Mouse (Mus musculus) forebrain, postnatal 0 days (tissue): Measurements from ENCODE around the gene Tnr. TPM values are rescaled to one million over a fixed set of nuclear protein-coding genes. Genes with fewer than 3 reads are reported as not detected.
A peak's percentile ranks its signal among the peaks of the same experiment; 100 is the strongest.

Experiments used
- ATAC-seq: fragments of 200-750 bp; cut with Nextera tagmentation; 2 replicates; pipeline ENCODE4 v1.8.0; 2017; ENCODE audit warnings: mild to moderate bottlenecking, moderate library complexity
- DNase-seq: peaks from one replicate; pipeline ENCODE4 v3.0.0-alpha.2; 2015
- H3K27ac ChIP-seq: fragments of 300-500 bp; sonication (generic); 2 replicates; pipeline ENCODE4 v1.5.1; 2014; ENCODE audit warnings: low read depth, mild to moderate bottlenecking, antibody characterized with exemption, low read length, moderate library complexity, mixed read lengths
- H3K27me3 ChIP-seq: fragments of 300-500 bp; sonication (generic); 2 replicates; pipeline ENCODE4 v1.6.1; 2014; ENCODE audit warnings: mild to moderate bottlenecking, low read length, mixed read lengths; ENCODE audit not compliant: insufficient read depth
- H3K36me3 ChIP-seq: fragments of 300-500 bp; sonication (generic); 2 replicates; pipeline ENCODE4 v1.6.1; 2014; ENCODE audit warnings: mild to moderate bottlenecking, moderate library complexity; ENCODE audit not compliant: insufficient read depth
- H3K4me1 ChIP-seq: fragments of 300-500 bp; sonication (generic); 2 replicates; pipeline ENCODE4 v1.6.1; 2014; ENCODE audit warnings: antibody characterized with exemption; ENCODE audit not compliant: insufficient read depth
- H3K4me2 ChIP-seq: fragments of 300-500 bp; sonication (generic); 2 replicates; pipeline ENCODE4 v1.6.1; 2014; ENCODE audit warnings: low read depth, mild to moderate bottlenecking, moderate library complexity
- H3K4me3 ChIP-seq: fragments of 300-500 bp; sonication (generic); 2 replicates; pipeline ENCODE4 v1.5.1; 2014; ENCODE audit warnings: low read depth, low read length, mixed read lengths
- H3K9ac ChIP-seq: fragments of 300-500 bp; sonication (generic); 2 replicates; pipeline ENCODE4 v1.6.1; 2014; ENCODE audit warnings: mild to moderate bottlenecking
- H3K9me3 ChIP-seq: fragments of 300-500 bp; sonication (generic); 2 replicates; pipeline ENCODE4 v1.6.1; 2016; ENCODE audit warnings: low read length
- CTCF ChIP-seq: sonication (generic); IDR thresholded peaks from 2 replicates; pipeline ENCODE4 v1.5.1; 2016; ENCODE audit warnings: antibody characterized with exemption, control low read depth, low read depth
- WGBS: fragments of 180-500 bp; shearing (Covaris S2); extraction: QIAGEN DNeasy Blood & Tissue Kit; methylation state at CpG from one replicate; pipeline ENCODE4 v1.1.7; 2014; 5-methylcytosine and 5-hydroxymethylcytosine counted together
- polyA plus RNA-seq: library from polyadenylated mRNA; unstranded; fragments of >200 nt; fragmentation: Nextera tagmentation; extraction: Ambion mirVana; gene quantifications from 2 replicates; pipeline ENCODE4 v1.2.1, GENCODE M21; 2015
- total RNA-seq: library from RNA; depleted of rRNA; stranded (reverse); fragments of >200 nt; gene quantifications from 2 replicates; pipeline ENCODE4 v1.2.3, GENCODE M21; 2014

Tnr gene
- total and polyA plus RNA-seq, 2 experiments from 2014 or later = 4.1 to 45.7 TPM

- Histone ChIP-seq H3K27ac (no peak overlapping the region), H3K9ac (no peak overlapping the region), H3K4me1 (peaks cover 18% of the 10 kb centered on the region), H3K4me2 (no peak overlapping the region), H3K9me3 (no peaks in the 10 kb centered on the region), H3K4me3 (no peak overlapping the region), H3K27me3 (no peaks in the 10 kb centered on the region), H3K36me3 (no peaks in the 10 kb centered on the region)
- DNase-seq = no peak
- no peak for ATAC-seq
- TF ChIP-seq CTCF = peak; percentile 29
- WGBS = 80% methylated on average over 6 of the region's 6 CpGs
Observed at GRCm38 (mm10) chr1:159566046-159566445, 42.5 kb downstream of the Tnr start.

DNA sequence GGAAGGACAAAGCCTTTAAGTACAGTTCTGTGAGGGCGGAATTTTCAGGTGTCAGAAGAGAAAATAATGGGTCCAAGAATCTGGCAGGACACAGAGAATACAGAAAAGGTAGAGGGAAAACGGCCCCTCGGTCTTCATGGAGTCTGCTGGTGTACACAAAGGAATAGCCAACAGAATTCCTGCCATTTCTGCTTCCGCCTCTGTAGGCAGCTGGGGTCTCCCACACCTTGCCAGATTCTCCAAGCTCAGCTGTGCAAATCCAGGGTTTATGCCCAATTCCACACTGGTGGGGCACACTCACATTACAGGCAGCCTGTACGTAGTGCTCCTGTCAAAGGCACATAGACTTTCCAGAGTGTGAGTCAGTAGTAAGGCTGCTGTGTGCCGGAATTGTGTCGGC, 43.6 kb downstream of the Tnr start:
- H3K27me3 ChIP-seq = no peaks in the 10 kb centered on the region
- H3K36me3 ChIP-seq = no peaks in the 10 kb centered on the region
- peaks cover 18% of the 10 kb centered on the region for H3K4me1 ChIP-seq
- H3K4me2 ChIP-seq = no peak overlapping the region
- DNase-seq = no peak
- WGBS = 82% methylated on average over 7 of the region's 7 CpGs
- H3K9ac ChIP-seq = no peak overlapping the region
- no peak overlapping the region for H3K27ac ChIP-seq
- TF ChIP-seq CTCF = no peak
- no peak overlapping the region for H3K4me3 ChIP-seq
- ATAC-seq = no peak
- no peaks in the 10 kb centered on the region for H3K9me3 ChIP-seq

GRCm38 (mm10) chr1:159570270-159570669, 46.7 kb downstream of the Tnr start:
- ATAC-seq = peak; percentile 66
- 10% methylated on average over 8 of the region's 8 CpGs for WGBS
- Histone ChIP-seq H3K36me3 (no peaks in the 10 kb centered on the region), H3K27me3 (no peaks in the 10 kb centered on the region), H3K27ac (peak overlapping the region; percentile 57), H3K4me2 (0 out of 2 replicates have a peak overlapping the region, but pooled peaks have one; percentile 9), H3K4me3 (no peak overlapping the region), H3K9me3 (no peaks in the 10 kb centered on the region), H3K4me1 (peaks cover 18% of the 10 kb centered on the region), H3K9ac (no peak overlapping the region; the same call in 1 of the 2 replicates)
- no peak for DNase-seq
- TF ChIP-seq CTCF = no peak

GRCm38 (mm10) chr1:159570831-159571230, 47.3 kb downstream of the Tnr start:
- DNase-seq (no peak), ATAC-seq (no peak)
- TF ChIP-seq CTCF = no peak
- Histone ChIP-seq H3K27me3 (no peaks in the 10 kb centered on the region), H3K4me2 (no peak overlapping the region), H3K36me3 (no peaks in the 10 kb centered on the region), H3K9me3 (no peaks in the 10 kb centered on the region), H3K27ac (peak overlapping the region; percentile 57; the same call in 1 of the 2 replicates), H3K4me1 (peaks cover 18% of the 10 kb centered on the region), H3K9ac (no peak overlapping the region; the same call in 1 of the 2 replicates), H3K4me3 (no peak overlapping the region)
- WGBS = 30% methylated on average over 2 of the region's 2 CpGs

GRCm38 (mm10) chr1:159571951-159572350, 48.4 kb downstream of the Tnr start:
- no peaks in the 10 kb centered on the region for H3K27me3 ChIP-seq
- no peaks in the 10 kb centered on the region for H3K36me3 ChIP-seq
- H3K9ac ChIP-seq = no peak overlapping the region
- no peak for TF ChIP-seq CTCF
- peaks cover 16% of the 10 kb centered on the region for H3K4me1 ChIP-seq
- no peak for ATAC-seq
- no peak overlapping the region for H3K4me2 ChIP-seq
- H3K9me3 ChIP-seq = no peaks in the 10 kb centered on the region
- no peak overlapping the region for H3K27ac ChIP-seq
- 92% methylated on average over 3 of the region's 3 CpGs for WGBS
- no peak for DNase-seq
- no peak overlapping the region for H3K4me3 ChIP-seq

DNA sequence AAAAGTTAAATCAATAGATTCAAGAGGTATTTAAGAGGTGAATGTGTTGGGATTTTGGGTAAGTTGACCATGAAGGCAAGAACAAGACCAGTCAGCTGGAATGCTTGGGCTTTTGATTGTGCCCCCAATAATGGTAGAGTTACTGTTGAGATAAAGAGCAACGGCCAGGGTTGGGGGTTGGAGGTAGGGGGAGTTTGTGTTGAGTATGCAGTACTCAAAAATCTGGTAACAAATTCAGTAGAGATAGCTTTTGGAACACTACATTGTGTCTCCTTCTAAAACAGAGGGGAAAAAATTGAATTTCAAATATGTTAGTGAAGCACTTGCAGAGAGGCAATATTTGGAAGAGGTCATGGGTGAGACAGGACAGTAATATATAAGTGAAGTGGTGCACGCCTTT, 49.5 kb downstream of the Tnr start:
- no peak for TF ChIP-seq CTCF
- H3K4me3 ChIP-seq = no peak overlapping the region
- H3K36me3 ChIP-seq = no peaks in the 10 kb centered on the region
- WGBS = 88% methylated on average over 2 of the region's 2 CpGs
- DNase-seq (no peak), ATAC-seq (no peak)
- H3K27me3 ChIP-seq = no peaks in the 10 kb centered on the region
- H3K9ac ChIP-seq = no peak overlapping the region
- no peaks in the 10 kb centered on the region for H3K9me3 ChIP-seq
- H3K4me1 ChIP-seq = peaks cover 15% of the 10 kb centered on the region
- no peak overlapping the region for H3K4me2 ChIP-seq
- no peak overlapping the region for H3K27ac ChIP-seq

DNA sequence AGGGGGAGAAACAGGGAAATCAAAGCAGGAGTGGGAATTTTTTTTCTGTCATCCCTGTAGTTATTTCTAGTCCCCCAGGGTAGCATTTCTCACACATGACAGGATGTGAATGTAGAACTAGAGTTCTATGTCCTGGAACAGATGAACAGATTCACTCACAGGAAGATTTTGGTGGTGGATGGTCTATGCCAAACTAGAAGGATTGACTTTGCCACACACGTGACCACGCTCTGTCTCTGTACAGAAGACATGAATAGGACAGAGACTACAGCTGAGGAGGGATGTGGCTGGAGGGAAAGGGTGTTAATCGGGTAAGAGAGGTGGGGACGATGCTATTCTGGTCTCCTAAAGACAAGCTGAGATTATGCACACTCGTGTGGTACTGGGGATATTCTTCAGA, 51.1 kb downstream of the Tnr start:
- Histone ChIP-seq H3K4me3 (no peak overlapping the region), H3K9me3 (no peaks in the 10 kb centered on the region), H3K9ac (no peak overlapping the region), H3K27ac (no peak overlapping the region), H3K36me3 (no peaks in the 10 kb centered on the region), H3K4me2 (no peak overlapping the region), H3K27me3 (no peaks in the 10 kb centered on the region), H3K4me1 (peaks cover 13% of the 10 kb centered on the region)
- WGBS = 85% methylated on average over 5 of the region's 5 CpGs
- no peak for TF ChIP-seq CTCF
- no peak for DNase-seq
- ATAC-seq = no peak

DNA sequence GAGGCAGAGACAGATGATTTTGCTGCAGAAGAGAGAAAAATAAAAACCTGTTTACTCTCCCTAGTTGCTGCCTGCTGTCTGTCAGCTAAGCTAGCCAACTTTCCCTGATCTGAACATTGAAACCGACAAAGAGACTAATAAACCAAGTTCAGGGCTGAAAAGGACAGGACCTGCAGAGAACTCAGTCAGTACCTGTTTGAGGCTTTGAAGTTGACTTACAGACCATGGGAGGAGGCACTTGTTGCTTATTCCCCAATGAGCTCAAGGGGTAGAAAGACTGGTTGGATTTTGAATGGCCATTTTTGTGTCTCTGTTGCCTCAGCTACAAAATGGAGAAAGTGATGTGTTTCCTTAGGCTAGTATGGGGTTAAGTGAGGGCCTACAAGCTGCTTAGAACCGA, 52.7 kb downstream of the Tnr start:
- Histone ChIP-seq H3K4me1 (peaks cover 14% of the 10 kb centered on the region), H3K36me3 (no peaks in the 10 kb centered on the region), H3K4me3 (no peak overlapping the region), H3K4me2 (no peak overlapping the region), H3K9me3 (no peaks in the 10 kb centered on the region), H3K27ac (no peak overlapping the region), H3K27me3 (no peaks in the 10 kb centered on the region), H3K9ac (no peak overlapping the region)
- no peak for TF ChIP-seq CTCF
- no peak for DNase-seq
- WGBS = 49% methylated on average over 2 of the region's 2 CpGs
- ATAC-seq = no peak
